Mouse (Mus musculus) skeletal muscle tissue, adult 2 months (tissue): ENCODE data around the gene Sbno1.
A peak's percentile ranks its signal among the peaks of the same experiment; 100 is the strongest.

Experiments used
- DNase-seq: peaks from one replicate; pipeline ENCODE4 v3.0.0-alpha.2; 2012; ENCODE audit warnings: low read depth, low spot score

Sbno1 gene

DNA sequence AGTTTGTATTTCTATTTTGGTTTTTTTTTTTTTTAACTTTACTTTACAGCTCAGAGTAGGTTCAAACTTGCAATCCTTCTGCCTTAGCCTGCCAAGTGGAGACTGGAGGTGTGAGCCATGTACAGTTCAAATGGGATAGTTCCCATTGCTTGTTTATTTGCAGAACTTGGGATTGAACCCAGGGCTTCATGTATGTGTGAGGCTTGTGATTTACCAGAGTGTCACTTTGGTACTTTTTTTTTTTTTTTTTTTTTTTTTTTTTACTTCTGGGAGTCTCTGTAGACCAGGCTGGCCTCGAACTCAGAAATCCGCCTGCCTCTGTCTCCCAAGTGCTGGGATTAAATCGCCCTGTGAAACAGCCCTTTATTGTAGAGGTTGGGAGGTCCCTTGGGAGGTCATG, 18.4 kb upstream of the Sbno1 start:
- no peak for DNase-seq

DNA sequence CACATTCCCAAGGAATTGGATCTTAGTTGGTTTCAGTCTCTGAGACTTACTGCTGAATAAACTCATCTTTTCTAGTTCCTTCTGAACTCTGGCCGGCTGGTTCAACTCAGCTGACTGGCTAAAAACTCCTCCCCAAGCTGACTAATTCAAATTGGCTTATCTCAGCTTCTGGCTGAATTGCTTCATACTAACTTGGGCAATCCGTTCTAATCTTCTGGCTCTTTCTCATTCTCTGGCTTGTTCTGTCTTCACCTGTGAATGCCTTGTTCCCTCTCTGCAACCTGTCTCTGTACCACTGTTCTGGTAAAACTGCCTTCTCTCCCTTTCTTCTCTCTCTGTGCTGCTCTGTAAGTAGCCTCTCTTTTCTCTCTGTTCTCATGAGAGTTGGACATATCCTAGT, 16.8 kb upstream of the Sbno1 start:
- DNase-seq = no peak

DNA sequence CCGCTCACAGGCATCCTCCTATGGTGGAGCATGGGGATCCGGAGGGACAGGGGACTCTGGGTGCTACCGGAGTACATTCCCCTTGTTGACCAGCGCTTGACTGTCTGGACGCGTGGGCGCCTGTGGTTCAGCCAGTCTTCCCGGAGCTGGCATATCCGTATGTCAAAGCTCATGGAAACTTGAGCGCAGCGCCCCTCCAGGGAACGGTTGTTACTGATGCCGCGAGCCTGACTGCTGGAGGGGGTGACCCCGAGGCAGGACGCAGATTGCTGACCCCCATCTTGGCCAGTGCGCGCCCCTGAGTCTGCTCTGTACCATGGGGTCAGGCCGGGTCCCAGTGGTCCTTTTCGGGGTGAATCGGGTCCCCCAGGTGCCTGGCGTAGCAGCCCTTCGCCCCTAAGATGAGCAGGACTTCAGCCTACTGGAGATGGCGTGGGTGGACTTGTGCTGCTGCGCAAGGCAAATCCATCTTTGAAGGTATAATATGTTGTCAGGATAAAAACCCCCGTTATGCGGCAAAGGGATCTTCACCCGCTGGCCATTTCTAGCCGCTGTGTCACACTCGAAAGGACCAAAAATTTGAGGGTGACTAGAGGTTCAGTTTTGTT, 14.4 kb upstream of the Sbno1 start:
- peak; percentile 62 for DNase-seq

DNA sequence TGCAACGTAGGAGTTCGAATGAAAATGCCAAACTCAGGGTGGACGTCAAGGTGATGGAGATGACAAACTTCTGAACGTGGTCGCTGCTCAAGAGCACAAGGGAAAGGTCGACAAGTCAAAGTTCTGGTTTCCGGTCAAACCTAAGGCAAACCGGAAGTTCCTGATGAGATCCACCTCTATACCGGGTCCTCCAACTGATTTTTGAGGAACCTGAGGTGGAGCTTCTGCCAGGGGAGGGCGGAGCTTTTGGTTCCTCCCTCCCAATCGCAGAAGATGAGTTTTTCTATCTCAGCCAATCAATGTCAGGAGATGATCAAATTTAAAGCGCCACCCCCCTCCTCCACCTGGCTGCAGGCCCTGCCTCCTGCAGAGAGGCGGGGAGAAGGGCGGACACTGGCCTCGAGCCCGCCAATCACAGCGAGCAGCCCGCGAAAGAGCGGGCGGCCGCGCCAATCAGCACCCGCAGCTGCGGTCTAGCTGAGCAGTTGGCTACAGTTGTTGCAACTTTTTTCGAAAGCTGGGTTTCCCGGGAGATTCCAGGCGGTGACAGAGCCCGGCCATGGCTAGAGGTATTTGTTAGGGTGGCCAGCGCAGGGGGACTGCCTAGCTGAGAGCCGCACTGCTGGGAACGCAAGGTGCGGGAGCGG, 13.8 kb upstream of the Sbno1 start, which contains the start of gene Kmt5a:
Kmt5a (plus strand) TSS at position 484 of the 647 bp plus-strand sequence.
- peak; percentile 96 for DNase-seq

DNA sequence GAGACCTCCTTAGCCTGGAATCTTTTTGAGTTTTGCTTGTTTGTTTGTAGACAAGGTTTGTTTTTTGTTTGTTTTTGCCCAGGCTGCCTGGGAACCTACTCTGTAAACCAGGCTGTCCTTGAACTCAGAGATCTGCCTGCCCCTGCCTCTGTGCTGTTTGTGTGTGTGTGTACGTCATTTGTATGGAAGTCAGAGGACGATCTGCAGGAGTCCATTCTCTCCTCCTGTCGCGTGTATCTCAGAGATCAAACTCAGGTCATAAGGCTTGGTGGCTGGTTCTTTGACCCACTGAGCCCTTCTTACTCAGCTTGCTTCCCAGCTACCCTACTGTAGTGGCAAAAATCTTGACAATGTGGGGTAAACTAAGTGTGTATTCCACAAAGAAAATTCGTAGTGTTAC, 12.9 kb upstream of the Sbno1 start:
- no peak for DNase-seq

DNA sequence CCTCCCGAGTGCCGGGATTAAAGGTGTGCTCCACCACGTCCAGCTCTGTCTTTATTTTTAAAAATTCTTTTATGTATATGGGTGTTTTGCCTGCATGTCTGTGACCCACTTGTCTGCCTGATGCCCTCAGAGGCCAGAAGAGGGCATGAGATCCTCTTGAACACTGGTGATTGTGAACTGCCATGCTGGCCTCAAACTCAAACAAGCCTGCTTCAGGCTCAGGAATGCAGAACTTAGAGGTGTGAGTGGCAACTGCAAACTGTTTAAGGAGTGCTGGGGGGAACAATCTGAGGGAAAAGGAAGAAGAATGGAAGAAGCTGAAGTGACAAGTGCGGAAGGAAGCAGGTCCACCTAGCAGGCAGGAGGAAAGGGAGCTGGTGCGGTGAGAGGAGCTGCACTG, 12.4 kb upstream of the Sbno1 start:
- DNase-seq = no peak

DNA sequence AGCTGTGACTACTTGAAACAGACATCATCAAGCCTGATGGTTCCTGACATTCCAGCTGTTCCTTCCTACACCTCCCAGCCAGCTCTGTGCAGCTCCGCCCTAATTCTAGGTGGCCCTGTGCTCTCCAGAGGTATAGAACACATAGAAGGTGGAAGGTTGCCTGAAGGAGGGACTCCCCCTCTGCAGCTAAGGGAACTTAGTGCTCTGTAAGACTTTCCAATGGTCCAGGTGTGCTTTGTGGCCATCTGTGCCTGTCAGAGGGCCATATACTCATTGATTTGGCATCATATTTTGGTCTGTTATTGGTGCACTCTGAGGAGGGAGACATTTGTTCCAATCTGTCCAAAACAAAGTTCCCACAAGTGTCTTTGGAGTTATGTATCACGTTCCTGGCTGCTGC, 7.2 kb upstream of the Sbno1 start:
- DNase-seq = no peak

DNA sequence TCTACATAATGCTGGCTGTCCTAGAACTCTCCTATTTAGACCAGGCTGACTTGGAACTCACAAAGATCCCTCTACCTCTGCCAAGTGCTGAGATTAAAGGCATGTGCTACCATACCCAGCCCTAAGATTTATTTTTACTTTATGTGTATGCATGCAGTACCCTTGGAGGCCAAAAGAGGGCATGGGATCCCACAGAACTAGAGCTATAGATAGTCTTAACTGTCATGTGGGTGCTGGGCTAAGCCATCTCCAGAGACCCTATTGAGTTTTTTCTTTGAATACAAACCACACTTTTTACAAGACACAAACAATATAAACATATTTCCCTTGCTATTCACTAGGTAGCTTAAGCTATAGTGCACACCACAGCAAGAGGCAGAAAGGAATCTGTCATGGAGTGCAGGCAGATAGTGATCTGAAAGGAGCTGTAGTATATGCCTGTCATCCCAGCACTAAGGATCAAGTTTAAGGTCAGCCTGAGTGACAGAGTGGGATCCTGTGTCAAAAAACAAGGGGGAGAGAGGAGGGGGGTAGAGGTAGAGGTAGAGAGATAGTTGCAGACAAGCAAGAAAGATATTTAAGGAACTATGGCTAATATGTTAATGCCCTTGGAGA, 6.7 kb upstream of the Sbno1 start:
- DNase-seq = peak; percentile 73

DNA sequence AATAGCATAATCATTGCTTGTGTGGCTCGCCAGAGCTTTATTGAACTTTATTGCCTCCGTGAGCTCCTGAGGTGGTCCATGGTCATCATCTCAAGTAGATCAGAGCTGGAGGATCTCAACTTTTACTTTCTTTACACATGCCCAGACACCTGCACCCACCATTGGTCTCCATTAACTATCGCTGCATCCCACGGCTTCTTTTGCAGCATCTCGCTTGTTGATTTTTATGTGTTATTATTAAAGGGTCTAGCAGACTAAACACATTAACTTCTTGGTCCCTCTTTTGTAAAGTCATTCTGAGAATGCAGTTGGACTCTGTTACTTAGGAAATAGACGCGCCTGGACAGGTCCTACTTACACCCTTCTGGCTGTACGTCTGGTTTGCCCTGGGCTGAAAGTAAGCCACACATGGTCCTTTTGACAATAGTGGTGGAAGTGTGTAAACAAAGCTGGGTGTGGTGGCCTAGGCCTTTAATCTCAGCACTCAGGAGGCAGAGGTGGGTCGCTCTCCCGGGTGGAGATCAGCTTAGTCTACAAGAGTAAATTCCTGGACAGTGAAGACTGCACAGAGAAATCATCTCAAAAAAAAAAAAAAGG, 772 bp upstream of the Sbno1 start:
- no peak for DNase-seq

DNA sequence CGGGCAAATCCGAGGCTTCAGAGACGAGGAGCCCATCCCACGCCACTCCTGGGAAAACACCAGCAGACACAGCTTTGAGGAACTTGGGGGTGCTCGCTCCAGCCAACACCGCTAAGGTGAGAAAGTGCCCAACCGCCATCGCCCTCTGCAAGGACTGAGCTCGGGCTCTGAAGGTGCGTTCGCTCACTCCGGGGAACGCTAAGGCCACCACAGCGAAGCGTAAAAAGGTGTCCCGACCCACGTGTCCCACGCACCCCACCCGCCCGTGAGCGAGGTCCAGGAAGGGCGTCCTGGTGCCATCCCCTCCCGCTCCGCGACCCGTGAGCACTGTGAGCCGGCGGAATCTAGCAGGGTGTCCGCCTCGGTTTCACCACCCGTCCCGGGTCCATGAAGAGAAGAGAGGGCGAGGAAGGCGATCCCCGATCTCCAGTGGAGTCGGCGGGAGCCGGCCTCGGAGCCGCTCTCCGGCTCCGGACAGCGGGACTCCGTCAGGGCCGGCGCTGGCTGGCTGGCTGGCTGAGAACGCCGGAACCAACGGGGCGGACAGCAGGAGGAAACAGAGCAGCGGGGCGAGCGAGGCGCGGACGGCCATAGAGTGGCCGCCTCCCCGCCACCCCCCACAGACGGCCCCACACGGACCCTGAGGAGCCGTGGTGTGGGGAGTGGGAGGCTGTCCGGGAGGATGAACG, 934 bp downstream of the Sbno1 start:
- DNase-seq = no peak

DNA sequence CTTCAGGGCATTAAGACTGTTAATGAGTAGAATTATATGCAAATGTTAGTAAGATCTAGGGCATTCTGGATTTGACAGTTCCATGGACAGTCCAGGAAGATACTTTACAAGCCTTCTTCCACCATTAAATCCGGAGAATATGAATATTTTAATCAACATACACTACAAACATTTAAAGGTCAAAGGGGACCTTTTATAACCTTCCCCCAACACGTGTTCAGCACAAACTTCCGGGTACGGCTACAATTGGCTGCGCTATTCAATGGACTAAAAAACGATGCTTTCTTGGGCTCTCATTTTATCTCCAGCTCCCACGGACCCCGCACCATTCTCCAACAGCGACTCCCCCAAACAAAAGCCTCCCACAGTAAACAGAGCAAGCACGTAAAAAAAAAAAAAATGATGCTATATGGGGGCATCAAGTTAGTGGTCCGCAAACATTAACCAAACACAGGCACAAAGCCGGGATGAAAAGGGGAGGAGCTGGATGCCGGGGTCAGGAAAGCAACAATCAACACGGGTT, 1.5 kb downstream of the Sbno1 start:
- no peak for DNase-seq

DNA sequence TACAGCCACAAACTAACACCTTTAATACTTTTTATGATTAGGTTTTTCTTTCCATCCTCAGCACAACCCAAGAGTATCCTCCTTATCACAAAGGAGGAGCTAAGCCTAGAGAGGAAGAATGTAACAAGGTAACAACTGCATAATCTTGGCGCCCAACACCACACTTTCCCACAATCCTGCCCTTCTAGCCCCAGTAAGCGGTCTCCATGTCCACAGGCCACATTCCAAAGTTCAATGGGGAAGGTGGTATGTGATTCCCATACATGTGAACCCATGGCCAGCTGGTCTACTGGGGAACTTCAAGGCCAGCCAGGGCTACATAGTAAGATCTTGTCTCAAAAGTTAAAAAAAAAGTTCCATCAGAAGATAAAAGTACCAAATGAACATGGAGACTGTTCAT, 4.0 kb downstream of the Sbno1 start:
- no peak for DNase-seq

DNA sequence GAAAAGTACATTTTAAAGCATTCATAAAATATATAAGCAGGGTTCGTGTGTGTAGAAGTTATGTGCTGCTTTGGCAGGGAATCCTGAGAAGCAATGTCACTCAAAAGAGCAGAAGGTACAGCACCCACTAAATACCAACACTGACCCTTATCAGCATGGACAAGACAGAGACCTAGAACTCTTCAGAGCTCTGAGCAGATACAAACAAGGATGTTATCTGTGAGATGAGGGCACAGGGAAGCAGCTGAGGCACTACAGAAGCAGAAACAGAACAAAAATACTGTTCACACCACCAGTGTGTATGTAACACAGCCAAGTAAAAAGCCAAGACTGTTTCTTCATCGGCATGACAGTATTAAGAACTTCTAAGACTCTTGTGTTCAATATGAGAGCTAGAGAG, 6.9 kb downstream of the Sbno1 start:
- DNase-seq = no peak

DNA sequence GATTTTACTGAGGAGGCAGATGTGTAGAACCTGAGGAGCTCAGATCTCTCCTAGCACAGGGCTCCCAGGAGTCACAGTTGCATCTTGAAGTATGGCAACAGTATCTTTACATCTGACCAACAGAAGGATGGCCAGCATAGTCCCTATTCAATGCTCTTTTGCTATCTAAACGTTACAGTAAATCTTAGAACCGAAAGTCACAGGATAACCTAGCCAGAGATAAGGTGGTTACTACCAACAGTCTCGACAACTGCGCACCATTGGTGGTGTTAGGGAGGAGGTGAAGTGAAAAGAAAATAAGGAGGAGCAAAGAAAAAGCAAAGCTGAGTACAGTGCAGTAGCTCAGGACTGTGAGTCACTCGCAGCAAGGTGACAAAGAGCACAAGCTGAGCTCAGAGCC, 13.6 kb downstream of the Sbno1 start:
- DNase-seq = no peak

DNA sequence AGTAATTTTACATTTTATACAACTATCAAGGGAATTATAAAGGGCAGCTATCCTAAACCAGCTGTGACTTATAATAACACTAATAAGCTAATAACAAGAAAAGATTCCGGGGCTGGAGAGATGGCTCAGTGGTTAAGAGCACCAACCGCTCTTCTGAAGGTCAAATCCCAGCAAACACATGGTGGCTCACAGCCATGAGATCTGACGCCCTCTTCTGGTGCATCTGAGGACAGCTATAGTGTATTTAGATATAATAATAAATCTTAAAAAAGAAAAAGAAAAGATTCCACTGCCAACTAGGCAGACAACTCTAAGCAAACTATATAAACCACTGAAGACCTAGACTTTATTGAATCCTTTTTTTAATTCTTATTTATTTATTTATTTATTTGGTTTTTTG, 15.0 kb downstream of the Sbno1 start:
- no peak for DNase-seq

DNA sequence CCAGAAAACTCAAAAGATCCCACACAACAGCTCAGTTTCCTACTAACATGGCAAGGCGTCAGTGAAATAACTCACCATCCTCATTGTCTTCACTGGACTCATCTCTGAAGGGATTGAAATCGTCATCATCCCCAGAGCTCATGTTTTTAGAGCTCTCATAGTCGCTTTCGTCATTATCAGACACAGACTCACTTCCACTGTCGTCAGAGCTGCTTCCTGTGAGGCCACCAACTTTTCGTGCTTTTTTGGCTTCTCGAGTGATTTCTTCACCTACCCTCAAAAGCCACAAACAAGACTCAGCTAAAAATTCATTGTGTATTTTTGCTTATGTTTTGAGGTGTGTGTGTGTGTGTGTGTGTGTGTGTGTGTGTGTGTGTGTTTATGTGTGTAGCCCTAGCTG, 32.1 kb downstream of the Sbno1 start:
- DNase-seq = no peak

DNA sequence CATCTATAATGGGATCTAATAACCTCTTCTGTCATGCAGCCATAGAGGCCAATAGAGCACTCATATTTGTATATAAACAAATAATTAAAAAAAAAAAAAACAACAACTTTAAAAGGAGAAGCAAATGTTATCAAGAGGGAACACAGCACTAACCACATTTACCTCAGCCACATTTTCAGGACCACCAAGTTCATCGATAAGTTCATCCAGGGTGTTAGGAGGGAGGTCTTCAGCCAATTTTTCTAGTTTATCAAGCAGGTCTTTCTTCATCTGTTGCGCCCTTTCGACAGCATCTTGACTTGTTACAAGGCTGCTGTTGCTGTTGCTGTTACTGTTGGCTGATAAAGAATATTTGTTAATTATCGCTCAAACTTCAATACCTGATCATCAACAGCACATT, 33.4 kb downstream of the Sbno1 start:
- no peak for DNase-seq

DNA sequence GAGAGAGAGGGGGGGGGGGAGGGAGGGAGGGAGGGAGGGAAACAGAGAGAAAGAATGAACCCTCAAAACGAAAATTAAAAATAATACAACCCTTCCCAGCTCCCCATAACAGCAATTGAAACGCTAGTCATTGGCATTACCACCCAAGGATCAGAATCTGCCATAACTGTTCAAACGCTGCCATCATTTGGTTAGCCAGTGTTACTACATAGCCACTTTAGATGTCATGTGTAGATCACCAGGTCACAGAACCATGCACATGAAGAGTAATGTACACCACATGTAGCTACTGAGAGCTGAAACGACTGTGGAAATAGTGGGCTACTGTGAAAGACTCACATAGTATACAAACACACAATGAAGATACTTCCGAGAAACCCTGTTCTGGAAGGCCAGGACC, 37.9 kb downstream of the Sbno1 start:
- no peak for DNase-seq

DNA sequence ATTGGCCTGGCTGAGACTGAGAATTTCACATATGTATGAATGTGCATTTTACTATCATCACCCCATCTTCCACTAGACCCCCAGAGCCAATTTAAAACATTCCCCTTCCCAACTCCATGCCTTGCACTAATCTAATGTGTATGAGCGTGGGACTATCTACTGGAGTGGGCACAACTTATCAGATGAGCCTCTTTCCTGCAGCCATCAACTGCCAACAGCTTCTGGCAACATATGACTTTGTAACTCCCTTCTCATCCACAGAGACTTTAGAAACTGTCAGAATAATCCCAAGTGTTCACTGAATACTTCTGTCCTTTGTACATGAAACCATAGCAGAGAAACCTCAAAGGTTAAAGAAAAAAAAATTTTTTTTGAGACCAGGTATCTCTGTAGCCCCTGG, 45.7 kb downstream of the Sbno1 start:
- no peak for DNase-seq

DNA sequence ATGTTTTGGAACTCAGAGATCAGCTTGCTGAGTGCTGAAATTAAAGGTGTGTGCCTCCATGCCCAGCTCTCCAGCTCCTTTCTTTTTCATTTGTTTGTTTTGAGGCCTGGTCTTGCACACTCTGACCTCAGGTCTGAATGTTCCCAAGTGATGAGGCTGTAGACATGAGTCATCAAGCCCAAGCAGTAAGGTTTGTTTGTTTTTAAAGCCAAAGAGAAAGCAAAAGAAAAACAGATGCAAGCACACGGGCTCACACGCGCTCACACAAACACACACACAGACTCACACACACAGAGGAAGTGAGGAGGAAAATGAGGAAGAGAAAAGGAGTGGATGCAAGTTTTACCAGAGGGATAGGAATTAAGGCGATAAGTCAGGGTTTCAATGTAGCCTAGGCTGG, 48.7 kb downstream of the Sbno1 start:
- no peak for DNase-seq

DNA sequence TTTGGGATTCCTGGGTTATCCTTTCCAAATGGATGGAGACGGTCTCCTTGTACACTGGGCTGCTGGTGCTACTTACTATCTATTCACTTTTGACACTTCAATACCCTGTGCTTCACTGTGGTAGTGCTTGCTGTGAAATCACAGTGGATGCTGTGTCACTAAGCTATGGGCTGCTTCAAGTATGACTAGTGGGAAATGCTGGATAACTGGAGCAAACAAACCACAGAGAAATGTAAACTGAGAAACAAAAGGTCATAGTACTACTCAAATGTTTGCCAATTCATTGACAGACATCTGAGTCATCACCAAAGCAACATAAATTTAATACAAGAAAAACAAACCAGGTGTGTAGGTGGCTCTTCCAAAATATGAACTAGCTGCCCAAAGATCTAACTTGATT, 49.4 kb downstream of the Sbno1 start:
- DNase-seq = no peak

DNA sequence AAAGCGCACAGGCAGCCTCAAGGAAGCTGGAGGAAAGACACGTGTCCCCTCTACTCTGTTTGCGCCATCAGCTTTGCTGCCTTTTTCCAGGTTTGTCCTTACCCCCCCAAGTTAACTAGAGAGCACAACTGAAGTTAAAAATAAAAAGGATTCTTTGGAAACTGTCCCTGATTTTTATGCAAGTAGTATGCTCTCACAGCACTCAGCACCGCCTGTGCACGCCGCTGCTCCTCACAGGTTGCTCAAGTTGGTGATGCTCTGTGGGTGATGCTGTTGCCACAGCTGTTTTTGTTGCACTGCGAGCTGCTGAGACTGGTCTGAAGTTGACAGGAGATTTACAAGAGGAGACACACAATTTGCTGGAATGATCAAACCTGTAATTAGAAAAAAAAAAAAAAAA, 51.5 kb downstream of the Sbno1 start:
- no peak for DNase-seq
